Mouse (Mus musculus) bone marrow, adult 2 months (tissue): Measurements from ENCODE around the gene Loxl3.

ENCODE experiments used
- CTCF ChIP-seq: fragments of 200-500 bp; IDR thresholded peaks from 2 replicates; pipeline ENCODE4 v1.5.1; 2011; ENCODE audit warnings: low read length, control low read depth; ENCODE audit not compliant: control insufficient read depth, insufficient read depth
- POLR2A ChIP-seq: fragments of 200-500 bp; IDR thresholded peaks from 2 replicates; pipeline ENCODE4 v1.6.1; 2011; ENCODE audit warnings: low read depth, mild to moderate bottlenecking, control low read depth, low read length, borderline replicate concordance; ENCODE audit not compliant: control insufficient read depth

GRCm38 (mm10) chr6:83011255-83011654, 22.7 kb upstream of the Loxl3 start:
- TF ChIP-seq CTCF = no peak
- no peak for TF ChIP-seq POLR2A
